Mouse (Mus musculus): ENCODE data around the gene Babam2. TPM values are rescaled to one million over a fixed set of nuclear protein-coding genes. Genes with fewer than 3 reads are reported as not detected.

Gene Babam2
- polyA plus RNA-seq, 1 experiment from 2014 or later: 46.4 TPM

- Histone ChIP-seq H3K27ac (replicated peaks) (no peak overlapping the region), H3K4me3 (no peak overlapping the region), H3K4me2 (replicated peaks) (no peak overlapping the region), H3K9ac (replicated peaks) (no peak overlapping the region), H3K4me1 (no peaks in the 10 kb centered on the region), H3K9me3 (no peaks in the 10 kb centered on the region), H3K36me3 (no peaks in the 10 kb centered on the region), H3K27me3 (no peaks in the 10 kb centered on the region)
- WGBS: 93% methylated on average over 11 of the region's 11 CpGs
- no peak for ATAC-seq (ENCODE audit: low FRiP score, low read depth)
Measured at GRCm38 (mm10) chr5:31987541-31988307, 290.2 kb downstream of the Babam2 start.

DNA sequence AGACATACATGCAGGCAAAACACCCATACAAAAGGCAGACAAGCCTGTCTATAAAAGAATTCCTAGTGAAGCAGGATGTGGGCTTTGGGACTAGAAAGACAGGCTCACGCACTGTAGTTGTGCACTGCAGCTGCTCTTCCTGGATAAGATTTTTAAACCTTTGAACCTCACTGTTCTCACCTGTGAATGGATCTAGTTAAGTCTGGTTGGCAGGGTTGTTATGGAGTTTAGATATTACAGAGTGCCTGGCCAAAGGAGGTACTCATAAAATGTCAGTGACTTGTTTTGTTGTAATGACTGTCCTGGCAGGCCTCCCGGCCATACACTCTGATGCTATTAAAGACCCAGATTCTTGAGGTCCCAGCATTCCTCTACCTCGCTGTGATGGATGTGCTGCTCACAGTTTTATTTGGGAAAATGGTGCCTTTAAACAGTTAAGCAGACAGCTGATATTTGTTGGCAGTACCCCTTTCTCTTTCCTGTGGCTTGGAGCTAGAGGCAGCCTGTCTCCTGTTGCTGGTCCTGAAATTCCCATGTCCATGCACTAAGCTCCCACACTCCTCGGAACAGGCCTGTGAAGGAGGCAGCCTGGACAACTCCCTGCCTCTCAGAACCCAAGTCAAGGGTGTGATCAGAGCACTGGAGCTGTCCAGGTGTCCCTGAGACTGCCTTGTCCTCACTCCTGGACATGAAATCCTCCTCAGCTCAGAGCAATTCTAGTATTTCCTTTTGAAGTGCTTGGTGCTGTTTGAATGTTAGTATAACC, 299.9 kb downstream of the Babam2 start:
- H3K9me3 ChIP-seq: no peaks in the 10 kb centered on the region
- no peak overlapping the region for H3K27ac ChIP-seq (replicated peaks)
- no peak for ATAC-seq (ENCODE audit: low FRiP score, low read depth)
- no peaks in the 10 kb centered on the region for H3K27me3 ChIP-seq
- no peaks in the 10 kb centered on the region for H3K4me1 ChIP-seq
- no peak overlapping the region for H3K9ac ChIP-seq (replicated peaks)
- no peak overlapping the region for H3K4me3 ChIP-seq
- whole genome bisulfite sequencing: 84% methylated on average over 4 of the region's 4 CpGs
- H3K36me3 ChIP-seq: no peaks in the 10 kb centered on the region
- H3K4me2 ChIP-seq (replicated peaks): no peak overlapping the region

DNA sequence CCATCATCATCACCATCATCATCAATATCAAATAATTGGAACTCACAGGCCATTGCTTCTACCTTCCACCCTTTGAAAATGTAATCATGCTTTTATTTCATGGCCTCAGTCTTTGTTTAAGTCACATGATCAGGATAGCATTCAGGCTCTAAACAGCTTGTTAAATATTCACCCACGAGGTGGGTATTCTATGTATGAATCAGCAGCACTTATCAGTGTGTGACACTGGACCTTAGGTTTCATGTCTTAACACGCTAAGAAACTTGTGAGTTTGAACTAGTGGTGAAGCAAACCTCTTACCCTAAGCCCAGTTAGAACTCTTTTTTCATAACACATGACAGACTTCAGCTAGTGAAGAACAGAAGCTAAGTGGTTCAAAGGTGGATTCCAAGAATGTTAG, 301.3 kb downstream of the Babam2 start:
- WGBS: 75% methylated on average over 2 of the region's 2 CpGs

GRCm38 (mm10) chr5:32000076-32000475, 302.6 kb downstream of the Babam2 start:
- Histone ChIP-seq H3K9me3 (no peaks in the 10 kb centered on the region), H3K9ac (replicated peaks) (no peak overlapping the region), H3K27ac (replicated peaks) (no peak overlapping the region), H3K4me3 (no peak overlapping the region), H3K36me3 (no peaks in the 10 kb centered on the region), H3K4me2 (replicated peaks) (no peak overlapping the region), H3K27me3 (no peaks in the 10 kb centered on the region), H3K4me1 (no peaks in the 10 kb centered on the region)
- ATAC-seq (ENCODE audit: low FRiP score, low read depth): no peak
- WGBS: 72% methylated on average over 3 of the region's 3 CpGs

More for the DNA sequence above, 301.3 kb downstream of the Babam2 start:
- no peaks in the 10 kb centered on the region for H3K27me3 ChIP-seq
- no peak overlapping the region for H3K4me2 ChIP-seq (replicated peaks)
- H3K27ac ChIP-seq (replicated peaks): no peak overlapping the region
- no peak for ATAC-seq (ENCODE audit: low FRiP score, low read depth)
- no peak overlapping the region for H3K4me3 ChIP-seq
- no peaks in the 10 kb centered on the region for H3K4me1 ChIP-seq
- H3K9me3 ChIP-seq: no peaks in the 10 kb centered on the region
- no peak overlapping the region for H3K9ac ChIP-seq (replicated peaks)
- no peaks in the 10 kb centered on the region for H3K36me3 ChIP-seq

- WGBS: 88% methylated on average over 9 of the region's 9 CpGs
- H3K4me1 ChIP-seq: no peaks in the 10 kb centered on the region
- no peaks in the 10 kb centered on the region for H3K27me3 ChIP-seq
- H3K4me2 ChIP-seq (replicated peaks): no peak overlapping the region
- H3K9me3 ChIP-seq: no peaks in the 10 kb centered on the region
- H3K4me3 ChIP-seq: no peak overlapping the region
- no peak overlapping the region for H3K9ac ChIP-seq (replicated peaks)
- H3K27ac ChIP-seq (replicated peaks): no peak overlapping the region
- H3K36me3 ChIP-seq: no peaks in the 10 kb centered on the region
- ATAC-seq (ENCODE audit: low FRiP score, low read depth): no peak
Measured at GRCm38 (mm10) chr5:32001266-32001665, 303.8 kb downstream of the Babam2 start.

GRCm38 (mm10) chr5:32001771-32002170, 304.3 kb downstream of the Babam2 start:
- Histone ChIP-seq H3K27me3 (no peaks in the 10 kb centered on the region), H3K4me1 (no peaks in the 10 kb centered on the region), H3K4me2 (replicated peaks) (no peak overlapping the region), H3K27ac (replicated peaks) (no peak overlapping the region), H3K4me3 (no peak overlapping the region), H3K9me3 (no peaks in the 10 kb centered on the region), H3K9ac (replicated peaks) (no peak overlapping the region), H3K36me3 (no peaks in the 10 kb centered on the region)
- ATAC-seq (ENCODE audit: low FRiP score, low read depth): no peak
- WGBS: 77% methylated on average over 3 of the region's 3 CpGs

- H3K27me3 ChIP-seq: no peaks in the 10 kb centered on the region
- ATAC-seq (ENCODE audit: low FRiP score, low read depth): no peak
- no peak overlapping the region for H3K9ac ChIP-seq (replicated peaks)
- 69% methylated on average over 3 of the region's 3 CpGs for WGBS
- H3K4me1 ChIP-seq: no peaks in the 10 kb centered on the region; the same call in 1 of the 2 replicates
- no peak overlapping the region for H3K4me2 ChIP-seq (replicated peaks)
- no peak overlapping the region for H3K4me3 ChIP-seq
- H3K27ac ChIP-seq (replicated peaks): no peak overlapping the region
- H3K9me3 ChIP-seq: no peaks in the 10 kb centered on the region
- no peaks in the 10 kb centered on the region for H3K36me3 ChIP-seq
Measured at GRCm38 (mm10) chr5:32008401-32008800, 310.9 kb downstream of the Babam2 start.

- Histone ChIP-seq H3K27me3 (no peaks in the 10 kb centered on the region), H3K4me2 (replicated peaks) (no peak overlapping the region), H3K27ac (replicated peaks) (no peak overlapping the region), H3K36me3 (no peaks in the 10 kb centered on the region), H3K4me1 (no peaks in the 10 kb centered on the region; the same call in 1 of the 2 replicates), H3K9ac (replicated peaks) (no peak overlapping the region), H3K9me3 (no peaks in the 10 kb centered on the region), H3K4me3 (no peak overlapping the region)
- ATAC-seq (ENCODE audit: low FRiP score, low read depth): no peak
- WGBS: 91% methylated on average over 4 of the region's 4 CpGs
Measured at GRCm38 (mm10) chr5:32010056-32010455, 312.6 kb downstream of the Babam2 start.

- H3K9me3 ChIP-seq: no peaks in the 10 kb centered on the region
- no peak overlapping the region for H3K4me2 ChIP-seq (replicated peaks)
- no peak overlapping the region for H3K27ac ChIP-seq (replicated peaks)
- H3K36me3 ChIP-seq: no peaks in the 10 kb centered on the region
- no peaks in the 10 kb centered on the region for H3K4me1 ChIP-seq
- H3K27me3 ChIP-seq: no peaks in the 10 kb centered on the region
- no peak for ATAC-seq (ENCODE audit: low FRiP score, low read depth)
- H3K4me3 ChIP-seq: no peak overlapping the region
- WGBS: 89% methylated on average over 2 of the region's 2 CpGs
- H3K9ac ChIP-seq (replicated peaks): no peak overlapping the region
Measured at GRCm38 (mm10) chr5:32013053-32013452, 315.6 kb downstream of the Babam2 start.

DNA sequence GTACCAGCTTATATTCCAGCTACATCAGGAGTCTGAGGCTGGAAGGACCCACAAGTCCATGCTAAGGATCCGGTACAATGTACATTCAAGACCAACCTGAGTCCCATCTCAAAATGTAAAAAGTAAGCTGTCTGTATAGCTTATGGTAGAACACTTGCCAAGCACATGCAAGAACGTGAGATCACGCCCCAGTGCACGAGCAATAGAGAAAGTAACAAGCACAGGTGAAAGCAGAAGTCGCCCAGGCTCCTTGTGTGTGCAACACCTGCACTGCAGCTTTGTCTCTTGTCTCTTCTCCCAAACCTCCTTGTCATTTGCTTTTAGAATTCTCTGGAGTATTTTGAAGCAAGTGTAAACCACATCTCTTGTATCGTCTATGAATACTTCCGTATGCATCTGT, 317.3 kb downstream of the Babam2 start:
- no peak for ATAC-seq (ENCODE audit: low FRiP score, low read depth)
- Histone ChIP-seq H3K27me3 (no peaks in the 10 kb centered on the region), H3K9me3 (no peaks in the 10 kb centered on the region), H3K4me2 (replicated peaks) (no peak overlapping the region), H3K36me3 (no peaks in the 10 kb centered on the region), H3K4me3 (no peak overlapping the region), H3K4me1 (no peaks in the 10 kb centered on the region), H3K27ac (replicated peaks) (no peak overlapping the region), H3K9ac (replicated peaks) (no peak overlapping the region)
- 92% methylated on average over 7 of the region's 7 CpGs for WGBS

DNA sequence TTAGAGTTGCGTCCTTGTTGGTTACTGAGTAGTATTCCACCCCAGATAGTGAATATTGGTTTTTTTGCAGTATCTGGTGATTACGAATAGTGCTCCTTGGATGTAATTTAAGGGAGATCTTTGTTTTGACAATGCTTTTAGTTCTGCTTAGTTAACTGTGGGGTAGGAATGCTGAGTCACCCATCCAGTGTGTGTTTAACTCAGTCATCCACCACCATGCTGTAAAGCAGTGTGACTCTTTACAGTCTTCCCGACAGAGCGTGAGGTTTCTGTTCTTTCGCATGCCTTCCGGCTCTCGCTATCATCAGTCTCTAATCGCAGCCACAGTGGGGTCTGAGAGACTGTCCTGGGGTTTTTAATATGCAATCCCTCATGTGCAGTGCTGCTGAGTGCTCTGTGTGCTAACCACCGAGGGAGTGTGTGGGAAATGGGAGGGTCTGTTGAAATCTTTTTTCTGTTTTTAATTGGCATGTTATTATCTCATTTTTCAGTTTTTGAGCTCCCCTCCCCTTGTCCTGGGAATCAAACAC, 318.5 kb downstream of the Babam2 start:
- Histone ChIP-seq H3K4me3 (no peak overlapping the region), H3K36me3 (no peaks in the 10 kb centered on the region), H3K27me3 (no peaks in the 10 kb centered on the region), H3K4me1 (no peaks in the 10 kb centered on the region), H3K27ac (replicated peaks) (no peak overlapping the region), H3K9me3 (no peaks in the 10 kb centered on the region), H3K4me2 (replicated peaks) (no peak overlapping the region), H3K9ac (replicated peaks) (no peak overlapping the region)
- no peak for ATAC-seq (ENCODE audit: low FRiP score, low read depth)
- WGBS: 87% methylated on average over 9 of the region's 9 CpGs

GRCm38 (mm10) chr5:32017686-32018085, 320.2 kb downstream of the Babam2 start:
- Histone ChIP-seq H3K4me3 (no peak overlapping the region), H3K4me2 (replicated peaks) (no peak overlapping the region), H3K27ac (replicated peaks) (no peak overlapping the region), H3K4me1 (no peaks in the 10 kb centered on the region), H3K9ac (replicated peaks) (no peak overlapping the region), H3K36me3 (no peaks in the 10 kb centered on the region), H3K9me3 (no peaks in the 10 kb centered on the region), H3K27me3 (no peaks in the 10 kb centered on the region)
- ATAC-seq (ENCODE audit: low FRiP score, low read depth): no peak
- 77% methylated on average over 3 of the region's 3 CpGs for WGBS
